Mouse (Mus musculus) left cerebral cortex, postnatal 4 days (tissue): ENCODE measurements around the gene Lamp2. TPM values are rescaled to one million over a fixed set of nuclear protein-coding genes. Genes with fewer than 3 reads are reported as not detected.
"Not testable (repeated sequence)": the region's sequence is repeated elsewhere in the genome, so short reads cannot be mapped to it uniquely, and the experiment has no call there.

Experiments
- DNase-seq: peaks from one replicate; pipeline ENCODE4 v3.0.0-alpha.2; 2022
- intact Hi-C: fragments of 180-260 bp; cut with DNase I; formaldehyde crosslinking; loops from one replicate; pipeline ENCODE4 v1.15.1; 2025
- total RNA-seq, 2 experiments: library from RNA; stranded (reverse); gene quantifications; 2 replicates each; pipeline ENCODE4 v1.2.3; 2021

Lamp2 gene
- total RNA-seq, 2 experiments from 2014 or later: 47.4 to 49.7 TPM

DNA sequence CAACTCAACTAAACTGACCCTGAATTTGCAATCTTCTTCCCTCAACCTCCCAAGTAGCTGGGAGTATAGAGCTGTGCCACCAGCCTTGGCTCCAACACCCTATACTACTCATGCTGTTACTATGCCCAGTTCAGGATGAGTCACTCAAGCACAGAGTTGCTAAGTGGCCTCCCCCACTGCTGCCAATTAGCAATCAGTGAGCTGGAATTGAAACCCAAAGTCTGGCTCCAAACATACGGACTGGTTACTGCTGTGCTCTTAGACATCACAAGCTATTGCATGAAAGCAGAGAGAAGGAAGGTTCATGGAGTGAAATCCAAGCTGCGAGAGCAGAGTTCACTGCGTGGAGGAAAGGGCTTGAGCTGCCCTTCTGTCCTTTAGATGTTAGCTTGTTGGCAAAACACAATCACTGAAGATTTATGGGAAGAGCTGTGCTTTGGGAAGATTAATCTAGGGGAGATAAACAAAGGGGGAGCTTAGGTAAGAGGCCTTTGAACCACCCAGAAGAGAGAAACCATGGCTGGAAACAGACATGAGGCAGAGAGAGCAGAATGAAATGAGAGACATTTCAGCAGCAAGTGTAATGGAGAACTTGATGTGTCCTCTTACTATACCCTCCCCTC, 27.3 kb downstream of the Lamp2 start:
- intact Hi-C loops: no loop called here
- DNase-seq: peak; percentile 8

DNA sequence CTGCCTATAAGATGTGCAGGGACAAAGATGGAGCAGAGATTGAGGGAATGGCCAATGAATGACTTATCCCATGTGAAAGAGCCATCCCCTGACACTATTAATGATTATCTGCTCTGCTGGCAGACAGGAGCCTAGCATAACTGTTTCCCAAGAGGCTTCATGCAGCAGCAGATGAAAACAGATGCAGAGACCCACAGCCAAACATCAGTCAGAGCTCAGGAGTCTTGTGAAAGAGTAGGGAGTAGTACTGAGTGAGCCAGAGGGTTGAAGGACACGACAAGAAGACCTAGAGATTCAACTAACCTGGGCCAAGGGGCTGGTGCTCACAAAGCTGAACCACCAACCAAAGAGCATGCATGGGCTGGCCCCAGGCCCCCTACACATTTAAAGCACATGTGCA, 30.2 kb downstream of the Lamp2 start:
- intact Hi-C loops: no loop called here
- no peak for DNase-seq

DNA sequence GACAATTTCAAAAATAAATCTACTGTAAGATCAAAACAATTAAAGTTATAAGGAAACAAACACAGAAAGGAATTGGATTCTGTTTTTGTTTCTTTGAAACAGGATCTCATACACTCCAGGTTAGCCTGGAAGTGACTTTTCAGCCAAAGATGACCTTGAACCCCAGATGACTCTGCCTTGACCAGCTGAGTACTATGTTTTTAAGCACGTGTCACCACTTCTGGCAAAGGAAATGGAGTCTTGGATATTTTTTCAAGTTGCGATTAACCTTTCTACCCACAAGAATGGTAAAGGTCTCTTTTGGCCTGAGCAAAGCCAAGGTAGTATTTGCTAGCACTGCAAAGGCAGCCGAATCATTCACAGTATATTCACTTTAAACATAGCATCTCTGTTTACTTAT, 33.2 kb downstream of the Lamp2 start:
- DNase-seq: no peak
- intact Hi-C loops: no loop called here

DNA sequence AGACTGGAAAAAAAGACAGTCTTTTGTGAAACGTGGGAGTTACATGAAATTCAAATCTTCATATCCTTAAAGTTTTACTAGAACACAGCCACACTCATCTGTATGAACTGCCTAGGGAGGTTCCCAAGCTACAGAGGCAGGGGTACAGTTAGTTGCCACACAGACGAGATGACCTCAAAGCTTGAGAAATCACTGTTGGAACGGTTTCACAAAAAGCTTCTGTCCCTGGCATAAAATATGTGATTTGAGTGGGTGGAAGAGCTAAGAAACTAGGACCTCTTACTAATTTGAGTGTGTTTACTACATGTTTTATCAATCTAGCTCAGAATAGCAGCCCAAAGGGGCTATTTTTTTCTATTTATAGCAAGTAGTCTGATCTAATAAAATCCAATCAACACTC, 33.9 kb downstream of the Lamp2 start:
- no peak for DNase-seq
- intact Hi-C loops: no loop called here

DNA sequence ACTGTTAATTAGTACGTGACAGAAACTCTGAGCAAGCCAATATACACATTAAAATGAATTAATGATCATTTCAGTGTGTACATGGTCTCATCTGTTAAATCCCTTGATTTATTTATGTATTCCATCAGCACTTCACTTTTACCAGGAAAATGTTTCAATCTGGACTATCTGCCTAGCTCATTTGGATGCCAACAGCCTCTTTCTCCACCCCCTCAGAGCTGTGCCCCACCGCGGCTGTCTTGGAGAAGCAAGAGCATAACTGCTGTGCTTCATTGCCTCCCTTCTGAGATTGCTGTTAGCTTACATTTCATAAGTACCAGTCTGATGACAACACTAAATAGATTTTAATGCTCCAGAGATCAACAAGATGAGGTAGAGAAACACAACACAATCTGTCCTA, 52.4 kb downstream of the Lamp2 start:
- DNase-seq: no peak
- intact Hi-C loops: loop anchor here (2.0 kb wide), 1 partner anchor 65 kb away; no protein-coding TSS in a partner anchor

DNA sequence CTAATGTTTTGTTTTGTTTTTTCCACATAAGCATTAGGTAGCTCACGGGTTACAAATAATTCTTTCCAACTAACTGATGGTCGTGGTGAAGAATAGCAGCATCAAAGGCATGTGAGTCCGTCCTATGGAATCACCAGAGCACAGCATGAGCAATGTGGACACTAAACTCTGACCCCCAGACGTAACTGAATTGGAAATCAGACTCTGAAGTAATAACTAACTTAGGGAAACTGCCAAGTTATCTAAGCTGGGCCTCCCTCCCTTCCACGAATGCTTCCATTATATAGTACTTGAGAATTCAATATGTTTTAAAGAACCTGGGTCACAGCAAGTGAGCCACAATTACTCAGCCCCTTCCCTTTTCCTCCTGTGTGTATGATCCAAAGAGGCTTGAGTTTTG, 53.3 kb downstream of the Lamp2 start:
- intact Hi-C loops: loop anchor here (2.0 kb wide), 1 partner anchor 64 kb away; no protein-coding TSS in a partner anchor
- DNase-seq: no peak

DNA sequence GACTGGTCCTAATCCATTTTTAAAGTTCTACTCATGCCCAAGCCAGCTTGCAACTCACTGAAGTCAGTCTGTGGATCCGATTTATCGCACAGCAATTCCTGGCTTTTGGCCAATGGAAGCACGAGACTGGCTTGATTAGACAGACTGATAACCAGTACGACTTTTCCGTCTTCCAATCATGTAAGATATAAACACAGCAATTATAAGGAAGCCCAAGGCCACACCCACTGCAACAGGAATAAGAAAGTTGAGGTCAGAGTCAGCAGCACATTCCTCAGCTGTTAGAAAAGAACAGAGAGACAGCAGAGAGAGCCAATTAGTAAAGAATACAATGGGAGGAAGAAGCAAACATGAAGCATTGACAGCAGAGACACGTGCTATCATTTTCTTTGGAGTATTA, 54.2 kb downstream of the Lamp2 start:
- intact Hi-C loops: loop anchor here (2.0 kb wide), 1 partner anchor 63 kb away; no protein-coding TSS in a partner anchor
- no peak for DNase-seq

DNA sequence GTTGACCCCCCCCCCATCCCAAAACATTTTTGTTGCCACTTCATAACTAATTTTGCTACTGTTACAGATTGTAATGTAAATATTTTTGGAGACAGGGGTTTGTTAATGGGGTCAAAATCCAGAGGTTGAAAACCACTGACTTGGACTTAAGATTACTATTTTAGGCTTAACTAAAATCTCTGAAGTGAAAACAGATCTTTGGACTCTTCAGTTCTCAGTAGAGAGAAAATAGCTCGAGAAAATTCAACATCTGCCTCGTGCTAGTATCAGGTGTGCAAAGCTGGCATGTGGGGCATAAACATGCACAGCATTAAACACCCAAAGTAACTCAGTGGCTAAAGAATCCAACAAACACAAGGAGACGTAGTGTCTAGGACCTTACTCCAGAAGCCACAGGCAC, 55.6 kb downstream of the Lamp2 start:
- intact Hi-C loops: no loop called here
- DNase-seq: no peak

DNA sequence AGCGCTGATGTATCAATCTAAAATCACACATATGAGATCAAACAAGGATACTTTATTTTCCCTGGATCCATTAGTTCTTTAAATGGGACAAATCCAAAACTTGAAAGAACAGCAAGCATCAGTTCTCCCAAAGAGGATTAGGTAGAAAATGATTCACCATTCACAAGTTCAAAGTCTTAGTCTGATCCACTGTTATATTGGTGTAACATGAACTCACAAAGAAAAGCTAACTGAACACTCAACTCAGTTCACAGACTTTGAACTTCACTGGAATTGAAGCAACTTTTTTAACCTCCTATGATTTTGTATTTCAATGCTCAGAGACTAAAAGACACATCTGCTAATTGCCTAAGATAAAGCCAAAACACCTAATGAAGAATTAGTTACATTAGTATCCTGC, 56.6 kb downstream of the Lamp2 start:
- DNase-seq: no peak
- intact Hi-C loops: no loop called here

DNA sequence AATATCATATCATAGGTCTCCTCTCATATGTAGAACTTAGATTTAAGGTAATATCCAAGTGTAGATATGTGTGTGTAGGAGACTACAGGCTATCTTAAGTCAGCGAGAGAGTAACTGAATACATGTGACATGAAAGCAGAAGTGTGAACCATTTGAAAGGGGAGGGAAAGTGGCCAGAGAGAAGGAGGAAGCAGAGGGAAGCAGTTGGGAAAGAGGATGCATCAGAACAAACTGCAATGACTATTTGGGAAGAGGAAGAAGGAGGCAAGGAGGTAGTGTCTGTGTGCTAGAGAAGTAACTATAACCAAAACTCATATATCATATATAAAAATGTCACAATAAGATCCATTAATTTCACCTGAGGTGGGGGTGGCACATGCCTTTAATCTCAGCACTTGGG, 83.1 kb downstream of the Lamp2 start:
- DNase-seq, intact Hi-C loops: not testable (repeated sequence)

DNA sequence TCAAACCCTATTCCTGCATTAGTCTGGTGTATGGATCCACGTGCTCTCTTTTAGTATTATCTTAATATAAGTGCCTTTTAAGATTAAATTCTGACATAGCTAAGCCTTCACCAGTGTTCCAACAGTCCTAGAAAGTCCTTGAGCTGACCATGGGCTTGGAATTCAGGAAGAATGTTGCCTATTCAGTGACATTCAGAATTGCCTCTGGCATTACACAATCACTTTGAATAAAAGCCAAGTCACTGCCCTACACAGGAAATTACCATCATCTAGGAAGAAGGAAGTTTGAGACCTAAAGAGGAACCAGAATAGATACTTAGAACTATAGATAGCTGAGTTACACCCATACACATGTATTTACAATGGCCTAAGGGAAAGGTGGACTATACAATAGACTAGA, 91.6 kb downstream of the Lamp2 start:
- intact Hi-C loops: loop anchor here (5.0 kb wide), 1 partner anchor 52 kb away; no protein-coding TSS in a partner anchor

DNA sequence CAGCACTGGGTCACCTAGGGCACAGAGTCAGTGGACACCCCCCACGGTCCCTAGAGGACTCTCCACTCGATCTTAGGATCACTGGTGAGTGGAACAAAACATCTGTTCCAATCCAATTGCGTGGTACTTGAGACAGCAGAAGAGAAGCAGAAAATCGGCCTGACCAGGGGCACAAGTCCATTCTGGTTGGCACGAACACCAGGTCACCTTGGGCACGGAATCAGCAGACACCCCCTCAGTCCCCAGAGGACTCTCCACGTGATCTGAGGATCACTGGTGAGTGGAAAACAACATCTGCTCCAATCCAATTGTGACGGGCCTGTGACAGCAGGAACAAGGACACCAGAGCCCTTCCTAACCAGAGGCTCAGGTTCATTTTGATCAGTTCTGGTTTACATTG, 94.2 kb downstream of the Lamp2 start:
- intact Hi-C loops: loop anchor here (5.0 kb wide), 1 partner anchor 50 kb away; no protein-coding TSS in a partner anchor
- no peak for DNase-seq

More for the DNA sequence above, 91.6 kb downstream of the Lamp2 start:
- not testable (repeated sequence) for DNase-seq

Other genes starting within 250 kb of the Lamp2 start
- 10 to 100 TPM in 1 of 2 experiments, 1 to 10 TPM in 1; 3.6 to 10.5 TPM for gene Tmem255a, start 204.0 kb downstream of the Lamp2 start, total RNA-seq
- not detected for gene Atp1b4, start 140.3 kb downstream of the Lamp2 start, total RNA-seq
- 10 to 100 TPM; 34.2 to 37.8 TPM for gene Cul4b, start 119.7 kb upstream of the Lamp2 start, total RNA-seq
- 10 to 100 TPM; 98.1 to 99.0 TPM for gene Mcts1, start 144.1 kb upstream of the Lamp2 start, total RNA-seq
- gene C1galt1c1, start 178.6 kb upstream of the Lamp2 start, total RNA-seq: 10 to 100 TPM; 12.7 to 14.1 TPM